Mouse (Mus musculus) liver, embryonic 14.5 days (tissue): ENCODE results near the gene Rfxap. TPM values are rescaled to one million over a fixed set of nuclear protein-coding genes. Genes with fewer than 3 reads are reported as not detected.

Experiments used
- ATAC-seq: fragments of 200-750 bp; cut with Nextera tagmentation; 2 replicates; pipeline ENCODE4 v1.8.0; 2017; ENCODE audit warnings: moderate number of reproducible peaks, mild to moderate bottlenecking, moderate library complexity; ENCODE audit not compliant: insufficient read depth
- DNase-seq, 3 experiments: peaks; one replicate each; pipeline ENCODE4 v3.0.0-alpha.2; 2012 to 2013; ENCODE audit warnings: low read depth in 3 of 3, low spot score in 3 of 3
- H3K27ac ChIP-seq: fragments of 300-500 bp; sonication (generic); 2 replicates; pipeline ENCODE4 v1.5.1; 2014; ENCODE audit warnings: moderate library complexity, mild to moderate bottlenecking, control low read depth, inconsistent platforms
- H3K27me3 ChIP-seq: fragments of 300-500 bp; sonication (generic); 2 replicates; pipeline ENCODE4 v1.6.1; 2014; ENCODE audit warnings: mild to moderate bottlenecking, low read length, moderate library complexity; ENCODE audit not compliant: control insufficient read depth, insufficient read depth
- H3K36me3 ChIP-seq: fragments of 300-500 bp; sonication (generic); replicated peaks from 2 replicates; pipeline ENCODE4 v1.6.1; 2014; ENCODE audit warnings: low read depth; ENCODE audit not compliant: control insufficient read depth, insufficient read depth
- H3K4me1 ChIP-seq, 2 experiments: fragments of 200-500 bp in 1 of 2; fragments of 300-500 bp in 1 of 2; sonication (generic) in 1 of 2; replicated peaks; 2 replicates each; pipeline ENCODE4 v1.6.1; 2012 to 2014; ENCODE audit warnings: antibody characterized with exemption in 1 of 2, inconsistent platforms in 1 of 2, low read length in 1 of 2; ENCODE audit not compliant: control insufficient read depth in 2 of 2, insufficient read depth in 2 of 2
- H3K4me2 ChIP-seq: fragments of 300-500 bp; sonication (generic); 2 replicates; pipeline ENCODE4 v1.6.1; 2014; ENCODE audit warnings: low read depth, mild to moderate bottlenecking, control low read depth, moderate library complexity
- H3K4me3 ChIP-seq, 2 experiments: fragments of 200-500 bp in 1 of 2; fragments of 300-500 bp in 1 of 2; sonication (generic) in 1 of 2; 2 replicates each; pipeline ENCODE4 v1.5.1; 2012 to 2014; ENCODE audit warnings: low read depth in 2 of 2, low read length in 2 of 2, mild to moderate bottlenecking in 2 of 2, control low read depth in 1 of 2, inconsistent platforms in 1 of 2, moderate library complexity in 1 of 2; ENCODE audit not compliant: insufficient read depth in 1 of 2
- H3K9ac ChIP-seq: fragments of 300-500 bp; sonication (generic); replicated peaks from 2 replicates; pipeline ENCODE4 v1.6.1; 2014; ENCODE audit warnings: mild to moderate bottlenecking, control low read depth, moderate library complexity
- H3K9me3 ChIP-seq: fragments of 300-500 bp; sonication (generic); 2 replicates; pipeline ENCODE4 v1.6.1; 2016; ENCODE audit warnings: low read length, mixed read lengths; ENCODE audit not compliant: control insufficient read depth
- CTCF ChIP-seq: IDR thresholded peaks from 2 replicates; pipeline ENCODE4 v1.5.1; 2016; ENCODE audit warnings: antibody characterized with exemption, low read depth, control low read depth
- EP300 ChIP-seq: IDR thresholded peaks from 2 replicates; pipeline ENCODE4 v1.6.1; 2016; ENCODE audit warnings: antibody characterized with exemption, low read depth
- WGBS: fragments of 180-500 bp; shearing (Covaris S2); extraction: QIAGEN DNeasy Blood & Tissue Kit; methylation state at CpG from one replicate; pipeline ENCODE4 v1.1.7; 2014; ENCODE audit not compliant: insufficient replicate concordance; 5-methylcytosine and 5-hydroxymethylcytosine counted together
- polyA plus RNA-seq, 2 experiments: library from polyadenylated mRNA; depleted of rRNA in 1 of 2; stranded (reverse) in 1 of 2; unstranded in 1 of 2; fragments of >200 nt; fragmentation: Nextera tagmentation in 1 of 2; extraction: Ambion mirVana in 1 of 2; gene quantifications; 2 replicates each; pipeline versions ENCODE4 v1.2.1 to v1.2.3; 2012 to 2014

Rfxap gene
- polyA plus RNA-seq, 2 experiments: 15.2 to 16.4 TPM

- peaks cover 10 to 11% of the 10 kb centered on the region in 2 experiments for H3K4me1 ChIP-seq
- H3K4me3 ChIP-seq: no peak overlapping the region
- no peak overlapping the region for H3K27ac ChIP-seq
- DNase-seq (no peak), ATAC-seq (no peak)
- peaks cover 7% of the 10 kb centered on the region for H3K36me3 ChIP-seq
- TF ChIP-seq CTCF (no peak), EP300 (no peak)
- H3K9me3 ChIP-seq: no peaks in the 10 kb centered on the region
- no peak overlapping the region for H3K9ac ChIP-seq
- H3K4me2 ChIP-seq: no peak overlapping the region
- no peaks in the 10 kb centered on the region for H3K27me3 ChIP-seq
- WGBS: 85% methylated on average over 8 of the region's 8 CpGs
Measured at GRCm38 (mm10) chr3:54803713-54804112, 3.9 kb downstream of the Rfxap start.

GRCm38 (mm10) chr3:54797211-54797610 is 10.4 kb downstream of the Rfxap start:
- TF ChIP-seq EP300: no peak
- peak; percentile 72 for TF ChIP-seq CTCF
- Histone ChIP-seq H3K27me3 (no peaks in the 10 kb centered on the region), H3K36me3 (no peaks in the 10 kb centered on the region), H3K9me3 (peaks cover 3% of the 10 kb centered on the region), H3K4me2 (no peak overlapping the region), H3K4me3 (no peak overlapping the region), H3K4me1 (no peaks in the 10 kb centered on the region), H3K9ac (no peak overlapping the region), H3K27ac (no peak overlapping the region)
- 0 out of 2 replicates have a peak, but pooled peaks have one; percentile 28 for ATAC-seq
- WGBS: 26% methylated on average over 16 of the region's 16 CpGs
- DNase-seq: no peak

- Histone ChIP-seq H3K27ac (no peak overlapping the region), H3K9ac (no peak overlapping the region), H3K27me3 (no peaks in the 10 kb centered on the region), H3K36me3 (no peaks in the 10 kb centered on the region), H3K4me2 (no peak overlapping the region), H3K9me3 (peaks cover 3% of the 10 kb centered on the region), H3K4me1 (no peaks in the 10 kb centered on the region), H3K4me3 (no peak overlapping the region)
- 81% methylated on average over 1 of the region's 1 CpGs for WGBS
- TF ChIP-seq EP300: no peak
- TF ChIP-seq CTCF: peak; percentile 36; the same call in 1 of the 2 replicates
- DNase-seq: no peak
- ATAC-seq: no peak
Measured at GRCm38 (mm10) chr3:54795806-54796205, 11.8 kb downstream of the Rfxap start.

GRCm38 (mm10) chr3:54795379-54795778 is 12.2 kb downstream of the Rfxap start:
- Histone ChIP-seq H3K4me1 (no peaks in the 10 kb centered on the region), H3K36me3 (no peaks in the 10 kb centered on the region), H3K9ac (no peak overlapping the region), H3K4me3 (no peak overlapping the region), H3K27me3 (no peaks in the 10 kb centered on the region), H3K4me2 (no peak overlapping the region), H3K27ac (no peak overlapping the region), H3K9me3 (peaks cover 3% of the 10 kb centered on the region)
- no peak for DNase-seq
- no peak for ATAC-seq
- 72% methylated on average over 5 of the region's 5 CpGs for WGBS
- TF ChIP-seq EP300: no peak
- peak; percentile 55 for TF ChIP-seq CTCF

GRCm38 (mm10) chr3:54793762-54794161 is 13.8 kb downstream of the Rfxap start:
- TF ChIP-seq EP300 (no peak), CTCF (peak; percentile 66)
- Histone ChIP-seq H3K9ac (no peak overlapping the region), H3K4me2 (no peak overlapping the region), H3K9me3 (peaks cover 3% of the 10 kb centered on the region), H3K27me3 (no peaks in the 10 kb centered on the region), H3K36me3 (no peaks in the 10 kb centered on the region), H3K4me3 (no peak overlapping the region), H3K4me1 (no peaks in the 10 kb centered on the region), H3K27ac (no peak overlapping the region)
- no peak for ATAC-seq
- WGBS: 74% methylated on average over 6 of the region's 6 CpGs
- no peak for DNase-seq
